Mouse (Mus musculus): ENCODE data around the gene Eif2b3.

Gene Eif2b3

GRCm38 (mm10) chr4:117113237-117113636, 94.0 kb downstream of the Eif2b3 start:
- TF ChIP-seq NANOG (IDR thresholded peaks at IDR 0.05; ENCODE audit: borderline replicate concordance, low read length) (no peak), CTCF (conservative IDR thresholded peaks at IDR 0.05; ENCODE audit: low read length) (peak; percentile 34), POU5F1 (IDR thresholded peaks at IDR 0.05; ENCODE audit: borderline replicate concordance, low read length) (no peak)

GRCm38 (mm10) chr4:117115592-117115991, 96.4 kb downstream of the Eif2b3 start:
- Histone ChIP-seq H3K36me3 (ENCODE audit: insufficient read depth, low read length) (peaks cover 84% of the 10 kb centered on the region), H3K4me3 (replicated peaks; ENCODE audit: low read length) (no peak overlapping the region), H3K9me3 (ENCODE audit: low read length) (no peaks in the 10 kb centered on the region), H3K27me3 (ENCODE audit: insufficient read depth, low read length) (no peaks in the 10 kb centered on the region), H3K4me1 (replicated peaks; ENCODE audit: low read depth, low read length) (peaks cover 51% of the 10 kb centered on the region)
- no peak for TF ChIP-seq POU5F1 (IDR thresholded peaks at IDR 0.05; ENCODE audit: borderline replicate concordance, low read length)
- TF ChIP-seq NANOG (IDR thresholded peaks at IDR 0.05; ENCODE audit: borderline replicate concordance, low read length) = no peak
- TF ChIP-seq CTCF (conservative IDR thresholded peaks at IDR 0.05; ENCODE audit: low read length) = no peak

More at GRCm38 (mm10) chr4:117113237-117113636, 94.0 kb downstream of the Eif2b3 start:
- Histone ChIP-seq H3K4me1 (replicated peaks; ENCODE audit: low read depth, low read length) (peaks cover 59% of the 10 kb centered on the region), H3K36me3 (ENCODE audit: insufficient read depth, low read length) (peaks cover 98% of the 10 kb centered on the region), H3K9me3 (ENCODE audit: low read length) (no peaks in the 10 kb centered on the region), H3K4me3 (replicated peaks; ENCODE audit: low read length) (no peak overlapping the region), H3K27me3 (ENCODE audit: insufficient read depth, low read length) (no peaks in the 10 kb centered on the region)

GRCm38 (mm10) chr4:117117931-117118330, 98.7 kb downstream of the Eif2b3 start:
- Histone ChIP-seq H3K9me3 (ENCODE audit: low read length) (no peaks in the 10 kb centered on the region), H3K27me3 (ENCODE audit: insufficient read depth, low read length) (no peaks in the 10 kb centered on the region), H3K4me3 (replicated peaks; ENCODE audit: low read length) (no peak overlapping the region), H3K4me1 (replicated peaks; ENCODE audit: low read depth, low read length) (peaks cover 62% of the 10 kb centered on the region), H3K36me3 (ENCODE audit: insufficient read depth, low read length) (peaks cover 78% of the 10 kb centered on the region)
- TF ChIP-seq CTCF (conservative IDR thresholded peaks at IDR 0.05; ENCODE audit: low read length) (no peak), NANOG (IDR thresholded peaks at IDR 0.05; ENCODE audit: borderline replicate concordance, low read length) (no peak), POU5F1 (IDR thresholded peaks at IDR 0.05; ENCODE audit: borderline replicate concordance, low read length) (no peak)

DNA sequence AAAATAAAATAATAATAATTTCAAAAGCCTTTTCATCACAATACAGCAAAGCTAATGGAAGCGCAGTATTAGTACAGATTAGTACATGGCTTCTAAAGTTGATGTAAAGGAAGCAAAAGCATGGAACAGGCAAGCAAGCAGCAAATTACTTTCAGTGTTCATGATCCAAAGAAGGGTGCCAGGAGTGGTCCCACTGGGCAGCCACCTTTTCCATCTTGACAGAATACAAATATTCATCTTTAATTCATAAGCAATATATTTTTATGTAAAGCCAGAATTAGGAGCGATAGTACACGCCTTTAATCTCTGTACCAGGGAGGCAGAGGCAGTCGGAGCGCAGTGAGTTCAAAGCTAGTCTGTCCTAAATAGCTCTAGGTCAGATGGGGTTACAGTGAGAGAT, 100.4 kb downstream of the Eif2b3 start:
- TF ChIP-seq CTCF (conservative IDR thresholded peaks at IDR 0.05; ENCODE audit: low read length) (no peak), POU5F1 (IDR thresholded peaks at IDR 0.05; ENCODE audit: borderline replicate concordance, low read length) (no peak), NANOG (IDR thresholded peaks at IDR 0.05; ENCODE audit: borderline replicate concordance, low read length) (no peak)
- no peaks in the 10 kb centered on the region for H3K9me3 ChIP-seq (ENCODE audit: low read length)
- H3K4me3 ChIP-seq (replicated peaks; ENCODE audit: low read length) = peak overlapping the region; percentile 94
- H3K4me1 ChIP-seq (replicated peaks; ENCODE audit: low read depth, low read length) = peaks cover 64% of the 10 kb centered on the region
- peaks cover 73% of the 10 kb centered on the region for H3K36me3 ChIP-seq (ENCODE audit: insufficient read depth, low read length)
- no peaks in the 10 kb centered on the region for H3K27me3 ChIP-seq (ENCODE audit: insufficient read depth, low read length)

DNA sequence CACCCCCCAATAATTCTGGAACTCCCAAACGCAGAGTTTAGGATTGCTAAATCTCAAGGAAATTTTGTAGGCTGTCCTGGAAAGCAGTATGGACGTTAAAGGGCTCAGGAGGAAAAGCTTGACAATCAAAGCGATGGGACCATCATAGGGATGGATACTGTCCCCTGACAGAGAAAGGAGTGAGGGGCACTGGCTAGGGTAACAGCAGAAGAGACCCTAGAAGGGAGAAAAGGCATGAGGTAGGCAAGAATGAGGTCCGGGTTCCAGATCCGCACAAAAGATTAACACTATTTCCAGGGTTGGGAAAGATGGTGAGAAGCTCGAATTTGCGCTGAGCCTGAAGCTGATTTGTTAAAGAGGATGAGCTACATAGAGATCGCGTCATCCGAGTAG, 100.8 kb downstream of the Eif2b3 start:
- H3K36me3 ChIP-seq (ENCODE audit: insufficient read depth, low read length) = peaks cover 68% of the 10 kb centered on the region
- no peaks in the 10 kb centered on the region for H3K27me3 ChIP-seq (ENCODE audit: insufficient read depth, low read length)
- TF ChIP-seq CTCF (conservative IDR thresholded peaks at IDR 0.05; ENCODE audit: low read length) = no peak
- H3K9me3 ChIP-seq (ENCODE audit: low read length) = no peaks in the 10 kb centered on the region
- H3K4me1 ChIP-seq (replicated peaks; ENCODE audit: low read depth, low read length) = peaks cover 65% of the 10 kb centered on the region
- peak overlapping the region; percentile 94 for H3K4me3 ChIP-seq (replicated peaks; ENCODE audit: low read length)

DNA sequence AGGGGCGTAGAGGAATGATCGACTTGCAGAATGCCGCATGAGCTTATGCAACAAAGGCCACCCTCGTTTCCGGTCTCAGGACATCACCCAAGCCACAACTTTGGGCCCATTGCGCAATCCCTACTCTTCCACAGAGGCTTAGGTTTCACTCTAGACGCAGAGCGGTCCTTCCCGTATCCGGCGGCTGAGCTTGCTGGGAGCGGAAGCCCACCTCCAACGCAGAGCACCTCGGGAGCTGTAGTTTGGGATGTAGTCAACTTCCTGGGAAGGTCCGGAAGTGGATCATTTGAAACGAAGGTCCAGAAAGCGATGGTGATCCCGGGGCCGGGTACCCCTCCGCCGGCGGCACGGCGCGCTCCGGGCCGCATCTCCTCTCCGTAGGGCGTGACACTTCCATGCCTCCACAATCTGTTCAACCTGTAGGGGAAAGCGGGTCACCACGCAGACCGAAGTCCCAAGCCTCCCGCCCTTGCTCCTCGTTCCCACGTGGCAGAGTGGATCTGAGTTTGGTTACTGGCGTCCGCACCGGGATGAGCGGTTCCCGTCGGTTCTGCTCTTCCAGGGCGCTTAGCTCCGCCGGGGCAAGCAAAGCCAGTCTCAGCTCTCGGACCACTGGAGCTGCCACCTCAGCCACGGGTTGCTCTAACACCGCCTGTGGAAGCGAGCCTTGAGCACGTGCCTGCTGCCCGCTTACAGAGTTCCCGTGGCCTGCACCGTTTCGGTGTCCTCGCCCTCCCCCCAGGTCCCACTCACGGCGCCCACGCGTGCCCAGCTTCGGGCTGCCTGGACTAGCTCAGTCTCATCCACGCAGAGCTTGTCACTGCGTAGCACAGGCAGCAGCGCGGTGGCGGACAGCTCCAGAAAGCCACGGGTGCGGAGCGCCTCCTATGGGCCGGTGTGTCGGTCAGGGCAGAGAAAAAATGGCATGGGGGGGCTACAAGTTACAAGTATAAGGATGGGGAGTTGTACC, 101.5 kb downstream of the Eif2b3 start:
- no peaks in the 10 kb centered on the region for H3K27me3 ChIP-seq (ENCODE audit: insufficient read depth, low read length)
- peaks cover 62% of the 10 kb centered on the region for H3K36me3 ChIP-seq (ENCODE audit: insufficient read depth, low read length)
- H3K4me3 ChIP-seq (replicated peaks; ENCODE audit: low read length) = peak overlapping the region; percentile 94
- H3K4me1 ChIP-seq (replicated peaks; ENCODE audit: low read depth, low read length) = peaks cover 72% of the 10 kb centered on the region
- TF ChIP-seq POU5F1 (IDR thresholded peaks at IDR 0.05; ENCODE audit: borderline replicate concordance, low read length) (no peak), CTCF (conservative IDR thresholded peaks at IDR 0.05; ENCODE audit: low read length) (peak; percentile 72), NANOG (IDR thresholded peaks at IDR 0.05; ENCODE audit: borderline replicate concordance, low read length) (no peak)
- no peaks in the 10 kb centered on the region for H3K9me3 ChIP-seq (ENCODE audit: low read length)

DNA sequence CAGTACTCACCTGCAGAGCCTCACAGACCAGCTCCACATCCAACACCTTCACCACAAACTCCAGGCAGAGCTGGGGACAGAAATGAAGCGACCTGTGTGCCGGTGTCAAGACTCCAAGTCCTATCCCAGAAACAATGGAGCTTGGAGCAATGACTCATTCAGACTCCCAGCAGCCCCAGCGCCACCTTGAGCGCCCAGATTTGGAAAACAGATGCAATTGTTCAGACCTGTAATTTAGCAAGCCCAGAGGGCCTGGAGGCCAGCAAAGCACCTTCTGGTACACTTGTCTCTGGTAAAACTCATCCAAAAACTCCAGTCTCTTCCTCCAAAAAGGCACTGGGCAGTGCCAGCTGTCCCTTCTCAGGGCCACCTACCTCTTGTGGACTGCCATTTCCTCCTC, 103.0 kb downstream of the Eif2b3 start:
- Histone ChIP-seq H3K4me3 (replicated peaks; ENCODE audit: low read length) (peak overlapping the region; percentile 94; the same call in 1 of the 2 replicates), H3K36me3 (ENCODE audit: insufficient read depth, low read length) (peaks cover 55% of the 10 kb centered on the region), H3K4me1 (replicated peaks; ENCODE audit: low read depth, low read length) (peaks cover 82% of the 10 kb centered on the region), H3K27me3 (ENCODE audit: insufficient read depth, low read length) (no peaks in the 10 kb centered on the region), H3K9me3 (ENCODE audit: low read length) (no peaks in the 10 kb centered on the region)
- TF ChIP-seq CTCF (conservative IDR thresholded peaks at IDR 0.05; ENCODE audit: low read length) (no peak), POU5F1 (IDR thresholded peaks at IDR 0.05; ENCODE audit: borderline replicate concordance, low read length) (no peak), NANOG (IDR thresholded peaks at IDR 0.05; ENCODE audit: borderline replicate concordance, low read length) (no peak)

- no peak for TF ChIP-seq NANOG (IDR thresholded peaks at IDR 0.05; ENCODE audit: borderline replicate concordance, low read length)
- TF ChIP-seq POU5F1 (IDR thresholded peaks at IDR 0.05; ENCODE audit: borderline replicate concordance, low read length) = no peak
- no peak for TF ChIP-seq CTCF (conservative IDR thresholded peaks at IDR 0.05; ENCODE audit: low read length)
- Histone ChIP-seq H3K4me3 (replicated peaks; ENCODE audit: low read length) (peak overlapping the region; percentile 47), H3K4me1 (replicated peaks; ENCODE audit: low read depth, low read length) (peaks cover 87% of the 10 kb centered on the region), H3K9me3 (ENCODE audit: low read length) (no peaks in the 10 kb centered on the region), H3K36me3 (ENCODE audit: insufficient read depth, low read length) (peaks cover 55% of the 10 kb centered on the region), H3K27me3 (ENCODE audit: insufficient read depth, low read length) (no peaks in the 10 kb centered on the region)
Measured at GRCm38 (mm10) chr4:117123546-117124217, 104.5 kb downstream of the Eif2b3 start.
